Mouse (Mus musculus) heart, adult 2 months (tissue): ENCODE measurements around the gene Atp6v0e2. TPM values are rescaled to one million over a fixed set of nuclear protein-coding genes. Genes with fewer than 3 reads are reported as not detected.

Experiments
- DNase-seq, 2 experiments: peaks; one replicate each; pipeline ENCODE4 v3.0.0; 2021
- H3K27ac ChIP-seq: fragments of 200-600 bp; 2 replicates; pipeline ENCODE4 v1.8.1; 2022
- H3K27me3 ChIP-seq: fragments of 200-500 bp; 2 replicates; pipeline ENCODE4 v1.6.1; 2012; ENCODE audit warnings: mild to moderate bottlenecking, low read length, inconsistent platforms, mixed read lengths; ENCODE audit not compliant: control insufficient read depth, insufficient read depth
- H3K36me3 ChIP-seq: fragments of 200-500 bp; 2 replicates; pipeline ENCODE4 v1.6.1; 2012; ENCODE audit warnings: low read length, inconsistent platforms; ENCODE audit not compliant: control insufficient read depth, insufficient read depth
- H3K4me1 ChIP-seq: fragments of 200-500 bp; 2 replicates; pipeline ENCODE4 v1.6.1; 2011; ENCODE audit warnings: low read length; ENCODE audit not compliant: control insufficient read depth, insufficient read depth
- H3K4me3 ChIP-seq: fragments of 200-600 bp; 2 replicates; pipeline ENCODE4 v1.8.1; 2022
- H3K79me2 ChIP-seq: fragments of 200-500 bp; replicated peaks from 2 replicates; pipeline ENCODE4 v1.6.1; 2012; ENCODE audit warnings: mild to moderate bottlenecking, inconsistent platforms, low read length, moderate library complexity, mixed read lengths; ENCODE audit not compliant: control insufficient read depth, insufficient read depth
- H3K9ac ChIP-seq: fragments of 200-500 bp; 2 replicates; pipeline ENCODE4 v1.6.1; 2012; ENCODE audit warnings: low read depth, mild to moderate bottlenecking, control low read depth, inconsistent platforms, low read length, mixed read lengths
- CTCF ChIP-seq: fragments of 200-600 bp; IDR thresholded peaks from 2 replicates; pipeline ENCODE4 v1.8.1; 2022; ENCODE audit warnings: antibody characterized with exemption, mild to moderate bottlenecking, moderate library complexity
- EP300 ChIP-seq: fragments of 200-500 bp; IDR thresholded peaks from 2 replicates; pipeline ENCODE4 v1.6.1; 2011; ENCODE audit warnings: low read depth, low read length, control low read depth; ENCODE audit not compliant: insufficient read depth
- POLR2A ChIP-seq: fragments of 200-500 bp; IDR thresholded peaks from 2 replicates; pipeline ENCODE4 v1.6.1; 2011; ENCODE audit warnings: mild to moderate bottlenecking, low read depth, low read length, control low read depth; ENCODE audit not compliant: insufficient read depth
- WGBS: fragments of 180-500 bp; shearing (Covaris S2); methylation state at CpG from one replicate; pipeline ENCODE4 v1.1.7; 2018; 5-methylcytosine and 5-hydroxymethylcytosine counted together
- intact Hi-C: fragments of 180-260 bp; cut with DNase I; formaldehyde crosslinking; loops from one replicate; pipeline ENCODE4 v1.15.1; 2025
- long read RNA-seq: library from polyadenylated mRNA; stranded (forward); transcript quantifications from one replicate; pipeline ENCODE4 v2.0.0, GENCODE M21; 2021
- polyA plus RNA-seq: library from polyadenylated mRNA; depleted of rRNA; stranded (reverse); fragments of >200 nt; gene quantifications from 2 replicates; pipeline ENCODE4 v1.2.3, GENCODE M21; 2012; rRNA removed
- total RNA-seq, 2 experiments: library from RNA; stranded (reverse); gene quantifications; 2 replicates each; pipeline ENCODE4 v1.2.3; 2021

Gene Atp6v0e2
- 10 to 100 TPM; 17.8 to 18.1 TPM for total RNA-seq
- polyA plus RNA-seq, result 18.5 and 24.3 TPM in 2 replicates
- long read RNA-seq, transcript Atp6v0e2-201 (4 exons, 1,789 nt), result major isoform, 25 of 26 reads
- long read RNA-seq, partial matches to known transcripts, result 1 of 26 reads
- long read RNA-seq, other reads (novel, unspliced or antisense), result 0 of 26 reads

DNA sequence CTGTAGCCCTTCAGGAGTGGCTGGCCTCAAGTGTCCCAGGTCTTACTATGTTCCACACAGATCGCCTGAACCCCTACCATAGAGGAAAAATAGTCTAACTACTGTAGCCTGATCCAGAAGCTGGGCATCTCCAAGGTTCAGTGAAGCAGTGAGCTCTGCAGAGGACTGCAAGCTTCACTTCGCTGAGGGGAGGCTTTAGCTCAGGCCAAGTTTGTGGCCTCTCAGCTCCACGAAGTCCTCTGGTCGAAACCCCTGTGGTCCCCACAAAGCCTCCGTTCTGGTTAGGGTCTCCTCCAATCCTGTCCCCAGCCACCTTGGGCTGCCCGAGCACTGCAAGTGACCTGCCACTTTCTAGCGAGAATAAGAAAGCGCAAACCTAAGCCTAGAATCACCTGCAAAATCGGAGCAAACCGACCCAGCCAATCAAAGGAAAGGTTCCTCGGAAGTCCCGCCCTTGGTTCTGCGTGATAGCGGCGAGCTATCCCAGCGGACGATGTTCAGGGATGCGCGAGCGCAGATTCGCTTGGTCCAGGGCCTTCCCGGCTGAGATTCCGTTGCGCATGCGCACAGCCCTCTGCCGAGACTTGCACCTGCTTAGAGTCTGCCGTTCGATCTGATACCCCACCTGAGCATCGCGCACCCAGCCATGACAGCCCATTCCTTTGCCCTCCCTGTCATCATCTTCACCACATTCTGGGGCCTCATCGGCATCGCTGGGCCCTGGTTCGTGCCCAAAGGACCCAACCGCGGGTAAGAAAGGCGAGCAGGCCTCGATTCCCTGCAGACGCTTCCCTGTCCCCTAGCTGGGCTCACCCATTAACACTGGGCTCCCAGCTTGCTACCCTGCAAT is at the start of gene Atp6v0e2:
Gene Atp6v0e2 (plus strand): TSS at position 511 of the 850 bp plus-strand sequence.
- Histone ChIP-seq H3K9ac (peak within 1 kb of the TSS; percentile 65), H3K79me2 (no peaks in the 10 kb centered on the region), H3K27ac (peak within 1 kb of the TSS; percentile 69), H3K4me1 (peaks cover 1% of the 10 kb centered on the region), H3K4me3 (peak within 1 kb of the TSS; percentile 55), H3K27me3 (no peaks in the 10 kb centered on the region), H3K36me3 (no peaks in the 10 kb centered on the region)
- DNase-seq, result peak; percentile 84 to 87
- intact Hi-C loops, result loop anchor here (5.0 kb wide), 2 partner anchors 235 to 360 kb away; partner anchors contain the start of gene Gimap3
- WGBS, result 11% methylated on average over 38 of the region's 38 CpGs
- TF ChIP-seq EP300 (no peak), POLR2A (peak; percentile 32; the same call in 1 of the 2 replicates)

DNA sequence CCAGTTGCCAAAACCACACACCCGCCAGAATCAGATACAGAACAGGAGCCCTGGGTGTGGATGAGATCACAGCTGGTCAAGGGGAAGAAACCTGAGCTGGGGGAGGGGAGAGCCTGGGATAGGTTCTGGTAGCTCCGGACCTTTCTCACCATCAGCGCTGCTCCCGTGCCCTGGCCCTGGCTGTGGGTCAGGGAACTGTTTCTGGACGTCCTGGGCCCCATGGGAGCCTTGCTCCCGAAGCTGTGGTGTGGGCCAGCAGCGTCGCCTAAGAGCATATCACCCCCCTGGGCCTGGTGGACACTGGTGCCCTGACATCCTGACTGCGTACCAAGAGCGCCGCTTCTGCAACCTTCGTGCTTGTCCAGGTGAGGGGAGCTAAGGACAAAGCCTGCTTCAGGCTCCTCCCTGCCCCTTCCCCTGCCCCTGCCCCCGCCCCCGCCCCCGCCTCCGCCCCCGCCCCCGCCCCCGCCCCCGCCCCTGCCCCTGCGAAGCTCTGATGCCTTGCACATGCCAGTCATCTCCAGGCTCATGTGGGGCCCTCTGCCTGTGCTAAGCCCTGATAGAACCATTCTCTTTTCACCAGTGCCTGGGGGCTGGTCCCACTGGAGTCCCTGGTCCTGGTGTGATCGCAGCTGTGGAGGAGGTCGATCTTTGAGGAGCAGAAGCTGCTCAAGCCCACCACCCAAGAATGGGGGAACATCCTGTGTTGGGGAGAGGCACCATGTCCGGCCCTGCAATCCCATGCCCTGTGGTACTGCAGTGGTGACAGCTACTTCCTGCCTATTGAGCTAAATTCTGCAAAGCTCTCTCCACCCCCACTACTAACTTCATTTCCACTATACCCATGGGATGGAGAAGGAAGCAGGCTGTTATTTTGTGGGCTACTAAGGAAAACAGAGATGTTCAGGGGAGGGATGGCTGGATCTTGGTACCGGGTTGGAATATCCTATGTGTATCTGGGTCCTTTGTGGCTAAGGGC is 49.4 kb upstream of the Atp6v0e2 start:
- Histone ChIP-seq H3K27me3 (no peaks in the 10 kb centered on the region), H3K79me2 (no peaks in the 10 kb centered on the region), H3K4me3 (no peak overlapping the region), H3K27ac (no peak overlapping the region), H3K9ac (0 out of 2 replicates have a peak overlapping the region, but pooled peaks have one; percentile 8), H3K4me1 (peaks cover 2% of the 10 kb centered on the region), H3K36me3 (no peaks in the 10 kb centered on the region)
- TF ChIP-seq POLR2A, result no peak
- TF ChIP-seq CTCF, result peak; percentile 36
- no peak for TF ChIP-seq EP300
- intact Hi-C loops, result no loop called here
- 10% methylated on average over 24 of the region's 25 CpGs for WGBS
- DNase-seq, result peak; percentile 42 to 48

GRCm38 (mm10) chr6:48489741-48490140 is 47.7 kb upstream of the Atp6v0e2 start:
- Histone ChIP-seq H3K9ac (no peak overlapping the region), H3K79me2 (no peaks in the 10 kb centered on the region), H3K27me3 (no peaks in the 10 kb centered on the region), H3K27ac (no peak overlapping the region), H3K36me3 (no peaks in the 10 kb centered on the region), H3K4me3 (no peak overlapping the region), H3K4me1 (peaks cover 2% of the 10 kb centered on the region)
- DNase-seq, result no peak
- TF ChIP-seq POLR2A (no peak), EP300 (no peak), CTCF (no peak)
- intact Hi-C loops, result no loop called here
- 95% methylated on average over 3 of the region's 3 CpGs for WGBS

GRCm38 (mm10) chr6:48491361-48491760 is 46.1 kb upstream of the Atp6v0e2 start:
- 56% methylated on average over 9 of the region's 9 CpGs for WGBS
- no peak for DNase-seq
- intact Hi-C loops, result no loop called here

GRCm38 (mm10) chr6:48493136-48493730 is 44.2 kb upstream of the Atp6v0e2 start:
- 62% methylated on average over 8 of the region's 8 CpGs for WGBS
- no peaks in the 10 kb centered on the region for H3K27me3 ChIP-seq
- H3K9ac ChIP-seq, result no peak overlapping the region
- H3K27ac ChIP-seq, result no peak overlapping the region
- no peaks in the 10 kb centered on the region for H3K36me3 ChIP-seq
- DNase-seq, result no peak
- peaks cover under 1% of the 10 kb centered on the region for H3K4me1 ChIP-seq
- no peaks in the 10 kb centered on the region for H3K79me2 ChIP-seq
- intact Hi-C loops, result no loop called here
- no peak overlapping the region for H3K4me3 ChIP-seq
- no peak for TF ChIP-seq CTCF
- no peak for TF ChIP-seq POLR2A
- TF ChIP-seq EP300, result no peak

More at GRCm38 (mm10) chr6:48491361-48491760, 46.1 kb upstream of the Atp6v0e2 start:
- Histone ChIP-seq H3K4me1 (peaks cover 2% of the 10 kb centered on the region), H3K4me3 (no peak overlapping the region), H3K27ac (no peak overlapping the region), H3K9ac (no peak overlapping the region), H3K27me3 (no peaks in the 10 kb centered on the region), H3K36me3 (no peaks in the 10 kb centered on the region), H3K79me2 (no peaks in the 10 kb centered on the region)
- TF ChIP-seq EP300 (no peak), CTCF (no peak), POLR2A (no peak)
